Mouse (Mus musculus) gastrocnemius, postnatal 36 days (tissue): Measurements from ENCODE around the gene Btbd7. TPM values are rescaled to one million over a fixed set of nuclear protein-coding genes. Genes with fewer than 3 reads are reported as not detected.
A peak's percentile ranks its signal among the peaks of the same experiment; 100 is the strongest.

Experiments used
- DNase-seq, 2 experiments: peaks; one replicate each; pipeline ENCODE4 v3.0.0; 2022
- intact Hi-C: fragments of 180-260 bp; cut with DNase I; formaldehyde crosslinking; loops from one replicate; pipeline ENCODE4 v1.15.1; 2025
- total RNA-seq, 2 experiments: library from RNA; stranded (reverse); gene quantifications; 2 replicates each; pipeline ENCODE4 v1.2.3; 2021

The Btbd7 gene
- total RNA-seq, 2 experiments from 2014 or later, result 14.4 to 15.6 TPM

GRCm38 (mm10) chr12:102784899-102785592, 93.2 kb downstream of the Btbd7 start:
- intact Hi-C loops, result no loop called here
- DNase-seq, result no peak

GRCm38 (mm10) chr12:102782841-102783240, 95.4 kb downstream of the Btbd7 start:
- intact Hi-C loops, result no loop called here

GRCm38 (mm10) chr12:102779452-102779851, 98.8 kb downstream of the Btbd7 start:
- DNase-seq, result no peak
- intact Hi-C loops, result no loop called here

More at GRCm38 (mm10) chr12:102782841-102783240, 95.4 kb downstream of the Btbd7 start:
- no peak for DNase-seq

- DNase-seq, result no peak
- intact Hi-C loops, result no loop called here
These were observed 100.1 kb downstream of the Btbd7 start for GRCm38 (mm10) chr12:102778151-102778550.

GRCm38 (mm10) chr12:102776035-102776434, 102.2 kb downstream of the Btbd7 start:
- DNase-seq, result no peak
- intact Hi-C loops, result no loop called here

- DNase-seq, result no peak
- intact Hi-C loops, result no loop called here
These were observed 105.6 kb downstream of the Btbd7 start for GRCm38 (mm10) chr12:102772676-102773075.

GRCm38 (mm10) chr12:102771601-102772000, 106.7 kb downstream of the Btbd7 start:
- no peak for DNase-seq
- intact Hi-C loops, result no loop called here

GRCm38 (mm10) chr12:102769000-102769399, 109.3 kb downstream of the Btbd7 start:
- intact Hi-C loops, result no loop called here
- no peak for DNase-seq

- intact Hi-C loops, result no loop called here
- no peak for DNase-seq
These were observed 114.6 kb downstream of the Btbd7 start for GRCm38 (mm10) chr12:102763696-102764095.

- intact Hi-C loops, result no loop called here
- DNase-seq, result no peak
These were observed 116.6 kb downstream of the Btbd7 start for GRCm38 (mm10) chr12:102761668-102762067.

- DNase-seq, result no peak
- intact Hi-C loops, result loop anchor here (2.0 kb wide), 1 partner anchor 118 kb away; no protein-coding TSS in a partner anchor
These were observed 119.3 kb downstream of the Btbd7 start for GRCm38 (mm10) chr12:102758936-102759335.

- intact Hi-C loops, result loop anchor here (2.0 kb wide), 1 partner anchor 118 kb away; no protein-coding TSS in a partner anchor
- no peak for DNase-seq
These were observed 119.9 kb downstream of the Btbd7 start, which contains the start of gene Gm20604 for GRCm38 (mm10) chr12:102758403-102758756. Gene Gm20604, minus strand, starts transcription at chr12:102758672.

GRCm38 (mm10) chr12:102757689-102758402, 120.4 kb downstream of the Btbd7 start, which contains the start of the genes Gm28051, Gon7 and Ubr7:
Gene Gm28051, minus strand, starts transcription at chr12:102757765.
Gene Gon7, minus strand, starts transcription at chr12:102757803.
Gene Ubr7, plus strand, starts transcription at chr12:102757967.
- peak; percentile 95 to 96 for DNase-seq
- intact Hi-C loops, result loop anchor here (2.0 kb wide), 1 partner anchor 119 kb away; no protein-coding TSS in a partner anchor

- intact Hi-C loops, result no loop called here
These were observed 121.1 kb downstream of the Btbd7 start for GRCm38 (mm10) chr12:102757055-102757688.

GRCm38 (mm10) chr12:102756304-102756703, 122.0 kb downstream of the Btbd7 start:
- DNase-seq, result no peak
- intact Hi-C loops, result no loop called here

More at GRCm38 (mm10) chr12:102757055-102757688, 121.1 kb downstream of the Btbd7 start:
- DNase-seq, result peak in 1 of 2 experiments; percentile 79

- intact Hi-C loops, result no loop called here
These were observed 130.0 kb downstream of the Btbd7 start for GRCm38 (mm10) chr12:102748256-102748655.

GRCm38 (mm10) chr12:102744839-102745238, 133.4 kb downstream of the Btbd7 start:
- intact Hi-C loops, result no loop called here
- no peak for DNase-seq

More at GRCm38 (mm10) chr12:102748256-102748655, 130.0 kb downstream of the Btbd7 start:
- no peak for DNase-seq

- peak; percentile 78 to 79 for DNase-seq
- intact Hi-C loops, result no loop called here
These were observed 134.4 kb downstream of the Btbd7 start, which contains the start of the genes Moap1 and Tmem251 for GRCm38 (mm10) chr12:102743589-102744574. Gene Moap1, minus strand, starts transcription at chr12:102743661. Gene Tmem251, plus strand, starts transcription at chr12:102743762.

- intact Hi-C loops, result no loop called here
These were observed 135.2 kb downstream of the Btbd7 start for GRCm38 (mm10) chr12:102743036-102743588.

More at GRCm38 (mm10) chr12:102743036-102743588, 135.2 kb downstream of the Btbd7 start:
- DNase-seq, result peak in 1 of 2 experiments; percentile 28
